Comparison of ENCODE assay signal across 14 mouse cellular contexts in genomic region chr12:81852551-81852950, GRCm38 (mm10). TPM values are rescaled to one million over a fixed set of nuclear protein-coding genes. Genes with fewer than 3 reads are reported as not detected.
DNase-seq lines count a peak whose midpoint lies in the region; ATAC-seq and TF ChIP-seq lines count a peak whose summit lies in the region.
"Had no signal": no experiment of that assay in that cellular context is flagged by ENCODE, and none has a peak within 500 bp of the region (broad histone marks: within the 10 kb centered on the region; RNA-seq: fewer than 3 reads in every experiment).

No protein-coding gene starts in this region.

- intact Hi-C loops in heart, postnatal 10 days (cut with DNase I) = no loop called here

- no peaks in the 10 kb centered on the region for H3K4me1 ChIP-seq in forebrain, embryonic 14.5 days (ENCODE audit: control insufficient read depth, insufficient read depth, low read length)
- H3K4me1 ChIP-seq in forebrain, embryonic 13.5 days = 0 out of 2 replicates have a peak, but pooled peaks cover 13% of the 10 kb centered on the region
- H3K4me1 ChIP-seq in heart, embryonic 16.5 days (ENCODE audit: control insufficient read depth, insufficient read depth, low read length) = peaks cover 15% of the 10 kb centered on the region
- peaks cover under 1% of the 10 kb centered on the region; the same call in 1 of the 2 replicates for H3K4me1 ChIP-seq in midbrain, embryonic 11.5 days (ENCODE audit: control insufficient read depth, insufficient read depth, low read length)
- peaks cover 12% of the 10 kb centered on the region for H3K4me1 ChIP-seq in midbrain, embryonic 10.5 days
- 0 out of 2 replicates have a peak, but pooled peaks cover 1% of the 10 kb centered on the region for H3K4me1 ChIP-seq in stomach, postnatal 0 days (replicated peaks; ENCODE audit: control insufficient read depth, insufficient read depth)
- peaks cover 8% of the 10 kb centered on the region; the same call in 1 of the 2 replicates for H3K4me1 ChIP-seq in hindbrain, embryonic 10.5 days (replicated peaks)
- H3K4me1 ChIP-seq: midbrain, embryonic 15.5 days had no signal

- H3K9me3 ChIP-seq in forebrain, embryonic 14.5 days (replicated peaks; ENCODE audit: control insufficient read depth, low read length) = no peaks in the 10 kb centered on the region
- H3K9me3 ChIP-seq in forebrain, embryonic 13.5 days (replicated peaks) = no peaks in the 10 kb centered on the region
- no peaks in the 10 kb centered on the region for H3K9me3 ChIP-seq in heart, embryonic 16.5 days (replicated peaks; ENCODE audit: control insufficient read depth, low read length)
- H3K9me3 ChIP-seq in midbrain, embryonic 11.5 days (ENCODE audit: control insufficient read depth, low read length) = no peaks in the 10 kb centered on the region
- H3K9me3 ChIP-seq in midbrain, embryonic 10.5 days (replicated peaks) = no peaks in the 10 kb centered on the region
- H3K9me3 ChIP-seq in stomach, postnatal 0 days (ENCODE audit: control insufficient read depth, low read length) = no peaks in the 10 kb centered on the region
- no peaks in the 10 kb centered on the region for H3K9me3 ChIP-seq in hindbrain, embryonic 10.5 days
- H3K9me3 ChIP-seq: hindbrain, embryonic 12.5 days; liver, embryonic 13.5 days; midbrain, embryonic 15.5 days had no signal

- no peak for TF ChIP-seq CTCF in stomach, postnatal 0 days (IDR thresholded peaks at IDR 0.05; ENCODE audit: low read depth)

- WGBS in forebrain, embryonic 14.5 days = 84% methylated on average over 2 of the region's 2 CpGs
- 89% methylated on average over 2 of the region's 2 CpGs for WGBS in forebrain, embryonic 13.5 days
- 85% methylated on average over 2 of the region's 2 CpGs for WGBS in heart, embryonic 16.5 days
- 87% methylated on average over 2 of the region's 2 CpGs for WGBS in midbrain, embryonic 11.5 days
- WGBS in midbrain, embryonic 10.5 days = 89% methylated on average over 2 of the region's 2 CpGs
- WGBS in stomach, postnatal 0 days = 65% methylated on average over 2 of the region's 2 CpGs
- WGBS in hindbrain, embryonic 10.5 days = 86% methylated on average over 2 of the region's 2 CpGs

- no peak overlapping the region for H3K9ac ChIP-seq in forebrain, embryonic 14.5 days (ENCODE audit: low read length)
- H3K9ac ChIP-seq in forebrain, embryonic 13.5 days = no peak overlapping the region
- no peak overlapping the region for H3K9ac ChIP-seq in heart, embryonic 16.5 days (ENCODE audit: low read length)
- H3K9ac ChIP-seq in midbrain, embryonic 11.5 days (ENCODE audit: low read length) = no peak overlapping the region
- no peak overlapping the region for H3K9ac ChIP-seq in stomach, postnatal 0 days (ENCODE audit: low read length)
- H3K9ac ChIP-seq: hindbrain, embryonic 12.5 days; liver, embryonic 13.5 days; midbrain, embryonic 15.5 days had no signal

- H3K4me3 ChIP-seq in forebrain, embryonic 14.5 days (ENCODE audit: low read depth, low read length) = no peak overlapping the region
- no peak overlapping the region for H3K4me3 ChIP-seq in forebrain, embryonic 13.5 days
- H3K4me3 ChIP-seq in heart, embryonic 16.5 days (ENCODE audit: low read length) = no peak overlapping the region
- no peak overlapping the region for H3K4me3 ChIP-seq in midbrain, embryonic 11.5 days (ENCODE audit: low read depth, low read length)
- no peak overlapping the region for H3K4me3 ChIP-seq in midbrain, embryonic 10.5 days
- no peak overlapping the region for H3K4me3 ChIP-seq in stomach, postnatal 0 days (ENCODE audit: low read depth, low read length)
- H3K4me3 ChIP-seq in hindbrain, embryonic 10.5 days = no peak overlapping the region
- H3K4me3 ChIP-seq: hindbrain, embryonic 12.5 days; liver, embryonic 13.5 days; midbrain, embryonic 15.5 days had no signal

- ATAC-seq in forebrain, embryonic 14.5 days = no peak
- no peak for ATAC-seq in forebrain, embryonic 13.5 days
- ATAC-seq in heart, embryonic 16.5 days (replicated peaks; ENCODE audit: extremely low read depth, insufficient read depth, low FRiP score) = no peak
- ATAC-seq in midbrain, embryonic 11.5 days (ENCODE audit: low FRiP score) = no peak
- no peak for ATAC-seq in stomach, postnatal 0 days (ENCODE audit: low FRiP score, low TSS enrichment)
- ATAC-seq: midbrain, embryonic 15.5 days had no signal

- no peaks in the 10 kb centered on the region for H3K36me3 ChIP-seq in forebrain, embryonic 14.5 days (ENCODE audit: control insufficient read depth, insufficient read depth, low read length)
- H3K36me3 ChIP-seq in forebrain, embryonic 13.5 days (ENCODE audit: poor library complexity, severe bottlenecking) = no peaks in the 10 kb centered on the region
- no peaks in the 10 kb centered on the region for H3K36me3 ChIP-seq in heart, embryonic 16.5 days (ENCODE audit: control insufficient read depth, insufficient read depth)
- no peaks in the 10 kb centered on the region for H3K36me3 ChIP-seq in midbrain, embryonic 11.5 days (ENCODE audit: control insufficient read depth, insufficient read depth, low read length)
- H3K36me3 ChIP-seq in midbrain, embryonic 10.5 days = no peaks in the 10 kb centered on the region
- no peaks in the 10 kb centered on the region for H3K36me3 ChIP-seq in stomach, postnatal 0 days (ENCODE audit: control insufficient read depth, insufficient read depth, low read length)
- no peaks in the 10 kb centered on the region for H3K36me3 ChIP-seq in hindbrain, embryonic 10.5 days
- H3K36me3 ChIP-seq: hindbrain, embryonic 12.5 days; liver, embryonic 13.5 days; midbrain, embryonic 15.5 days had no signal

- no peak overlapping the region for H3K4me2 ChIP-seq in forebrain, embryonic 14.5 days (ENCODE audit: low read length)
- no peak overlapping the region for H3K4me2 ChIP-seq in forebrain, embryonic 13.5 days
- H3K4me2 ChIP-seq in heart, embryonic 16.5 days (ENCODE audit: low read depth, low read length) = no peak overlapping the region
- H3K4me2 ChIP-seq in midbrain, embryonic 11.5 days = no peak overlapping the region
- no peak overlapping the region for H3K4me2 ChIP-seq in stomach, postnatal 0 days (replicated peaks; ENCODE audit: low read depth)
- H3K4me2 ChIP-seq: hindbrain, embryonic 12.5 days; liver, embryonic 13.5 days; midbrain, embryonic 15.5 days had no signal

- 0 out of 2 replicates have a peak overlapping the region, but pooled peaks have one; percentile 9 for H3K27ac ChIP-seq in forebrain, embryonic 14.5 days (ENCODE audit: low read depth, low read length)
- no peak overlapping the region for H3K27ac ChIP-seq in forebrain, embryonic 13.5 days
- peak overlapping the region; percentile 25; the same call in 1 of the 2 replicates for H3K27ac ChIP-seq in heart, embryonic 16.5 days (ENCODE audit: low read length)
- H3K27ac ChIP-seq in midbrain, embryonic 11.5 days (ENCODE audit: low read depth, low read length) = no peak overlapping the region
- H3K27ac ChIP-seq in midbrain, embryonic 10.5 days (replicated peaks) = no peak overlapping the region
- H3K27ac ChIP-seq in stomach, postnatal 0 days (replicated peaks) = peak overlapping the region; percentile 74
- H3K27ac ChIP-seq in hindbrain, embryonic 10.5 days = no peak overlapping the region
- H3K27ac ChIP-seq: hindbrain, embryonic 12.5 days; kidney, postnatal 0 days; liver, embryonic 13.5 days; midbrain, embryonic 15.5 days had no signal

- TF ChIP-seq EP300 in stomach, postnatal 0 days (optimal IDR thresholded peaks at IDR 0.05) = no peak

- no peak for DNase-seq in forebrain, embryonic 14.5 days (ENCODE audit: low spot score)
- no peak for DNase-seq in heart, postnatal 10 days
- peak; percentile 69 for DNase-seq in midbrain, embryonic 11.5 days (ENCODE audit: low spot score, missing footprints)
- DNase-seq in midbrain, embryonic 10.5 days (ENCODE audit: low spot score) = no peak
- no peak for DNase-seq in stomach, postnatal 0 days (ENCODE audit: low spot score)
- DNase-seq in hindbrain, embryonic 10.5 days (ENCODE audit: low spot score) = no peak
- DNase-seq: kidney, adult 11 months; layer of hippocampus, postnatal 36 days; liver, embryonic 13.5 days had no signal

- H3K27me3 ChIP-seq in forebrain, embryonic 14.5 days (replicated peaks; ENCODE audit: control insufficient read depth, insufficient read depth, low read length) = no peaks in the 10 kb centered on the region
- H3K27me3 ChIP-seq in forebrain, embryonic 13.5 days = 0 out of 2 replicates have a peak, but pooled peaks cover 3% of the 10 kb centered on the region
- no peaks in the 10 kb centered on the region for H3K27me3 ChIP-seq in heart, embryonic 16.5 days (ENCODE audit: control insufficient read depth, insufficient read depth, low read length)
- no peaks in the 10 kb centered on the region for H3K27me3 ChIP-seq in midbrain, embryonic 11.5 days (ENCODE audit: control insufficient read depth, insufficient read depth, low read length)
- peaks cover 10% of the 10 kb centered on the region; the same call in 1 of the 2 replicates for H3K27me3 ChIP-seq in midbrain, embryonic 10.5 days (ENCODE audit: low read depth, poor library complexity, severe bottlenecking)
- H3K27me3 ChIP-seq in stomach, postnatal 0 days (ENCODE audit: control insufficient read depth, insufficient read depth, low read length) = no peaks in the 10 kb centered on the region
- H3K27me3 ChIP-seq in hindbrain, embryonic 10.5 days (ENCODE audit: insufficient read depth, poor library complexity, severe bottlenecking) = peaks cover 17% of the 10 kb centered on the region; the same call in 1 of the 2 replicates
- H3K27me3 ChIP-seq: midbrain, embryonic 15.5 days had no signal

RNA-seq across cellular contexts. Expression of gene Pcnx, which starts 7.3 kb away (rescaled TPM):
- 9.6 and 16.2 TPM in 2 replicates for polyA plus RNA-seq in forebrain, embryonic 14.5 days (2014; fragmentation: Nextera tagmentation; extraction: Ambion mirVana)
- 8.6 and 14.1 TPM in 2 replicates for polyA plus RNA-seq in forebrain, embryonic 13.5 days (2015; fragmentation: Nextera tagmentation; extraction: Ambion mirVana)
- 9.3 and 10.9 TPM in 2 replicates for polyA plus RNA-seq in heart, embryonic 16.5 days (2015; fragmentation: Nextera tagmentation; extraction: Ambion mirVana)
- 10 to 100 TPM; 79.2 to 79.6 TPM for total RNA-seq in heart, postnatal 10 days (2021)
- polyA plus RNA-seq in midbrain, embryonic 11.5 days (2014; fragmentation: Nextera tagmentation; extraction: Ambion mirVana) = 11.4 and 11.9 TPM in 2 replicates
- polyA plus RNA-seq in midbrain, embryonic 10.5 days (2016; fragmentation: Nextera tagmentation; extraction: Ambion mirVana) = 7.9 and 9.5 TPM in 2 replicates
- polyA plus RNA-seq in stomach, postnatal 0 days (2015; fragmentation: Nextera tagmentation; extraction: Ambion mirVana) = 5.1 TPM in 2 replicates
- 8.9 and 9.0 TPM in 2 replicates for polyA plus RNA-seq in hindbrain, embryonic 10.5 days (2016; fragmentation: Nextera tagmentation; extraction: Ambion mirVana)

Comparison
In these comparisons a context has a peak if more than half of its experiments do, and no peak if none do; other contexts are left out.
1. H3K27ac ChIP-seq: peak in forebrain, embryonic 14.5 days (single experiment), heart, embryonic 16.5 days (single experiment) and stomach, postnatal 0 days (single experiment); none in forebrain, embryonic 13.5 days (single experiment), midbrain, embryonic 11.5 days (single experiment), midbrain, embryonic 10.5 days (single experiment) and hindbrain, embryonic 10.5 days (single experiment).